11 mouse cellular contexts compared by ENCODE assay signal in the genomic region with DNA sequence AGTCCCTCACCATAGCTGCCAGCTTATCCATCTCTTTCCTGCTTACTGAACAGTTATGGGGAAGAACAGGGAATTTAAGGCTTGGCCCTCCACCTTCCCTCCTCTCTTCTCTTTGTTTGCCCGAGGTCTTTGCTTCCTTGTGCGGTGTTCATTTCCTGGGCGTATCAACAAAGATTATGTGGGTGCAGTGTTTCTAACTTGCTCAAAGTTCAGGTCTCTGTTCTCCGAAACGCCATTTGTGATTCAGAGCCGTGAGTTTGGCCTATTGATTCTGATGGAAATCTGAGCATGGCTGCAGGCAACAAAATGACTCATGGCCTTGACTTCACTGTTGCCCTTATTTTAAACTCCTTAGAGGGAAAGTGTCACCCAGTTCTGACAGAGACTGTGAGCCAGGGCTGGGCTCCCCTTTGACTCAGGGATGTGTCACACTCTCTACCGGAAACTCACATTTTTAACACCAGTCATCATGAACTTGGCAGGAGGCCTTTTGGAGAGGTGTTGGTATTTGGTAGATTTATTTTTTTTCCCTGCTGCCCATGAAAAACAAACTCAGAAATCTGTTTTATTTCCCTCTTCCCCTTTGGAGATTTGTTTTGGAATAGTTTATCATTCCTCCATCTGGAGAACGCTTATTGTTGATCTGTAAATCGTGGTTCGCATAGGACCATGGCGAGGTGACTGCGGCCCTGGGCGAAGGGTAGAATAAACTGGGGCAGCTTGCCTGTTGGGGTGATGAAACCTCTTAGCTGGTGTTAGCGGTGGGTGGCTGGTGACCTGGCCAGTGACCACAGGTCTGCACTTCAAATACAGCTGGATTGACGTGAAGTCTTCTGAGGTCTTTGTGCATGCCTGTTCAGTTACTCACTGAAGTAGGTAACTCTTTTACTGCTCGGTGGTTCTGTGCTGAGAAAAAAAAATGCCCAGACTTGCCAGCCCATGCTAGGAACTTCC.
DNase-seq lines count a peak whose midpoint lies in the region; ATAC-seq lines count a peak whose summit lies in the region.
"Had no signal": no experiment of that assay in that cellular context is flagged by ENCODE, and none has a peak within 500 bp of the region (broad histone marks: within the 10 kb centered on the region; RNA-seq: fewer than 3 reads in every experiment).

No protein-coding gene starts in this region.

- no peaks in the 10 kb centered on the region for H3K9me3 ChIP-seq in lung, embryonic 16.5 days (ENCODE audit: control insufficient read depth, low read length)
- H3K9me3 ChIP-seq: forebrain, embryonic 10.5 days; liver, embryonic 13.5 days had no signal

- H3K4me2 ChIP-seq in lung, embryonic 16.5 days (ENCODE audit: low read depth, low read length): no peak overlapping the region
- H3K4me2 ChIP-seq: liver, embryonic 13.5 days had no signal

- H3K4me3 ChIP-seq in lung, embryonic 16.5 days (ENCODE audit: low read length): no peak overlapping the region
- H3K4me3 ChIP-seq: forebrain, embryonic 10.5 days; liver, embryonic 13.5 days had no signal

- H3K27me3 ChIP-seq in lung, embryonic 16.5 days (ENCODE audit: control insufficient read depth, insufficient read depth, low read depth, low read length): no peaks in the 10 kb centered on the region
- H3K27me3 ChIP-seq: liver, embryonic 13.5 days had no signal

- peaks cover 6% of the 10 kb centered on the region; the same call in 1 of the 2 replicates for H3K4me1 ChIP-seq in lung, embryonic 16.5 days (replicated peaks; ENCODE audit: control insufficient read depth, insufficient read depth, low read length)
- H3K4me1 ChIP-seq: liver, embryonic 13.5 days had no signal

- DNase-seq in heart, adult 18-20 months: peak; percentile 43 to 58
- DNase-seq in heart, postnatal 36 days: no peak
- peak; percentile 12 for DNase-seq in ES-CJ7 (ENCODE audit: low read depth, low spot score)
- DNase-seq in fibroblast of lung, adult 2 months (ENCODE audit: low read depth): peak; percentile 92
- no peak for DNase-seq in neural tube, embryonic 10.5 days (ENCODE audit: extremely low spot score, low spot score)
- no peak for DNase-seq in layer of hippocampus, postnatal 25 days (ENCODE audit: extremely low spot score in 1 of 2, low spot score in 1 of 2)
- DNase-seq: liver, embryonic 13.5 days had no signal

- no peaks in the 10 kb centered on the region for H3K36me3 ChIP-seq in lung, embryonic 16.5 days (ENCODE audit: control insufficient read depth, insufficient read depth, low read length)
- H3K36me3 ChIP-seq: forebrain, embryonic 10.5 days; liver, embryonic 13.5 days had no signal

- ATAC-seq in lung, embryonic 16.5 days (ENCODE audit: low read depth): peak; percentile 58; the same call in 1 of the 2 replicates
- no peak for ATAC-seq in frontal cortex, adult (ENCODE audit: low TSS enrichment)
- ATAC-seq: midbrain, embryonic 16.5 days had no signal

- WGBS in lung, embryonic 16.5 days: 61% methylated on average over 16 of the region's 16 CpGs

- H3K27ac ChIP-seq in lung, embryonic 16.5 days (ENCODE audit: low read length): peak overlapping the region; percentile 66
- H3K27ac ChIP-seq: forebrain, embryonic 10.5 days; liver, embryonic 13.5 days had no signal

- intact Hi-C loops in heart, postnatal 36 days (cut with DNase I): no loop called here

- H3K9ac ChIP-seq in lung, embryonic 16.5 days (ENCODE audit: low read length): no peak overlapping the region
- H3K9ac ChIP-seq: liver, embryonic 13.5 days had no signal

Comparison
In these comparisons a context has a peak if more than half of its experiments do, and no peak if none do; other contexts are left out.
1. DNase-seq: peak in heart, adult 18-20 months (2 of 2), ES-CJ7 (single experiment) and fibroblast of lung, adult 2 months (single experiment); none in heart, postnatal 36 days (0 of 2), neural tube, embryonic 10.5 days (single experiment) and layer of hippocampus, postnatal 25 days (0 of 2).